Mouse (Mus musculus): Measurements from ENCODE around the gene Rps17. TPM values are rescaled to one million over a fixed set of nuclear protein-coding genes. Genes with fewer than 3 reads are reported as not detected.

Gene Rps17
- 964 and 1,032 TPM in 2 replicates for polyA plus RNA-seq (2014; fragmentation: Nextera tagmentation; extraction: Ambion mirVana)

DNA sequence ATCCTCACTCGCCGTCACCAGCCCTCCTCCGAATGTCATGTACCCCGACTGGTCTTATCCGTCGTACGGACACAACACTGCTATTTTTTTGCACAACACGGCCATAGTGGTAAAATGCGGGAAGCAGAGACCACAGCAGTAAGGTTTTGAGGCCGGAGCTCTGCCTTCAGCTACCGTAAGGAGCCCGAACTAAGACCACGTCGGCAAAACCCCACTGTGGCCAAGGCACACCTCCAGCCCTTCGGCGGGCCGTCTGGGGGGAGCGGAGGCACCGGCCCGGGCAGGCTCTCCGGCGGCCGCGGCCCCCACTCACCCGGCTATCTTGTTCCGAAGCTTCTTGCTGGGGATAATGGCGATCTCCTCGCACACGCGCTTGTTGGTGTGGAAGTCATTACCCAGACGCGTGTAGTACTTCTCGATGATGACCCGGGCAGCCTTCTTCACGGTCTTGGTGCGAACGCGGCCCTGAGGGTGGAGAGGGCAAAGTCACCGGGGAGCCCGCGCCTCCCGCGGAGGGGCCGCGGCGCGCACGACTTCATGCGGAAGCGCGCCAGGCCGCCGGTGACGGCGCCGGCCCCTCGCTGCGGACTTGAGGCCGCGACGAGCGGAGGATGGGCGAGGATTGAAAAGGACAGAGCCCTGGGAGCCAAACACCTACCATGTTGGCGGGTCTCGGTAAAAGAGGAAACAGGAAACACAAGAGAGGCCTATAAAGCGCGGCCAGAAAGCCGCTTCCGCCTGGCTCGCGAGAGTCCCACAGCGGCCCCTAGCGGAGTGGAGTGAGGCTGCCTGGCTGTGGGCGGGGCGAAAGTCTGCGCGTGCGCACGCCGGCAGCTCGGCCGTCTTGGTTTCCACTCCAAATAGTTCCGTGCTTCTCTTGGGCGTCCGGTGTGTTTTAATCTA is at the start of gene Rps17:
Gene Rps17, minus strand, starts transcription at position 711 of the 903 bp plus-strand sequence.
- H3K4me3 ChIP-seq (ENCODE audit: control insufficient read depth in 1 of 2, insufficient read depth in 1 of 2, low read depth in 1 of 2, low read length in 2 of 2): peak within 1 kb of the TSS; percentile 93 to 96
- peak; percentile 84 for ATAC-seq (ENCODE audit: insufficient number of reproducible peaks, insufficient read depth, low FRiP score, low read depth)
- WGBS: under 1% methylated on average over 85 of the region's 85 CpGs

DNA sequence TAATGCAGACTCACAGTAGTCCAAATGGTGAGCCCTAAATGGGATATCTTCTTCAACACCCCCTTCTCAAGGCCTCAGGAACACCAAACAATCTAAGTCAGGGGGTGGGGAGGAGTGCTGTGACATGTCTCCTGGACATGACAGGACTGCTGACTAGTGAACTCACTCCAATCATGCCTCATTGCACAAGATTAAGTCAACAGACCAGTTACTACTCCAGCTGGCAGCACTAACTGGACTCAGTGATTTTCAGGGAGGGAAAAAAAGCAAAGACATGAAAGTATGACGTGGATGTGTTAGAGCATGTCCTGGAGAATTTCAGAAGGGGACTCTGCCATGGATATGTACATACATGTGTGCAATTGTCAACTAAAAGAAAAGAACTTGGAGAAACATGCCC is 34.3 kb upstream of the Rps17 start:
- no peak overlapping the region for H3K4me2 ChIP-seq (ENCODE audit: low read length)
- ATAC-seq (ENCODE audit: insufficient number of reproducible peaks, insufficient read depth, low FRiP score, low read depth): no peak
- no peak overlapping the region for H3K4me3 ChIP-seq (ENCODE audit: control insufficient read depth in 1 of 2, insufficient read depth in 1 of 2, low read depth in 1 of 2, low read length in 2 of 2)
- no peaks in the 10 kb centered on the region for H3K36me3 ChIP-seq (ENCODE audit: control insufficient read depth, insufficient read depth, low read length)
- no peaks in the 10 kb centered on the region for H3K27me3 ChIP-seq (ENCODE audit: control insufficient read depth, insufficient read depth, low read length)
- no peaks in the 10 kb centered on the region for H3K9me3 ChIP-seq (ENCODE audit: control insufficient read depth, low read length)
- 70% methylated on average over 1 of the region's 1 CpGs for WGBS
- no peak overlapping the region for H3K9ac ChIP-seq (ENCODE audit: low read length)
- no peak overlapping the region for H3K27ac ChIP-seq (replicated peaks in 1 of 2; ENCODE audit: control insufficient read depth in 1 of 2, insufficient read depth in 1 of 2, low read depth in 2 of 2, low read length in 2 of 2)
- no peaks in the 10 kb centered on the region for H3K4me1 ChIP-seq (ENCODE audit: control insufficient read depth in 2 of 2, insufficient read depth in 2 of 2, low read length in 2 of 2)

More for the DNA sequence above, at the start of gene Rps17:
- Histone ChIP-seq H3K27ac (replicated peaks in 1 of 2; ENCODE audit: control insufficient read depth in 1 of 2, insufficient read depth in 1 of 2, low read depth in 2 of 2, low read length in 2 of 2) (peak within 1 kb of the TSS; percentile 77 to 84), H3K27me3 (ENCODE audit: control insufficient read depth, insufficient read depth, low read length) (no peaks in the 10 kb centered on the region), H3K9ac (ENCODE audit: low read length) (peak within 1 kb of the TSS; percentile 99), H3K9me3 (ENCODE audit: control insufficient read depth, low read length) (no peaks in the 10 kb centered on the region), H3K4me2 (ENCODE audit: low read length) (peak within 1 kb of the TSS; percentile 94), H3K36me3 (ENCODE audit: control insufficient read depth, insufficient read depth, low read length) (peaks cover 43% of the 10 kb centered on the region), H3K4me1 (ENCODE audit: control insufficient read depth in 2 of 2, insufficient read depth in 2 of 2, low read length in 2 of 2) (peaks cover 14 to 23% of the 10 kb centered on the region in 2 experiments)

DNA sequence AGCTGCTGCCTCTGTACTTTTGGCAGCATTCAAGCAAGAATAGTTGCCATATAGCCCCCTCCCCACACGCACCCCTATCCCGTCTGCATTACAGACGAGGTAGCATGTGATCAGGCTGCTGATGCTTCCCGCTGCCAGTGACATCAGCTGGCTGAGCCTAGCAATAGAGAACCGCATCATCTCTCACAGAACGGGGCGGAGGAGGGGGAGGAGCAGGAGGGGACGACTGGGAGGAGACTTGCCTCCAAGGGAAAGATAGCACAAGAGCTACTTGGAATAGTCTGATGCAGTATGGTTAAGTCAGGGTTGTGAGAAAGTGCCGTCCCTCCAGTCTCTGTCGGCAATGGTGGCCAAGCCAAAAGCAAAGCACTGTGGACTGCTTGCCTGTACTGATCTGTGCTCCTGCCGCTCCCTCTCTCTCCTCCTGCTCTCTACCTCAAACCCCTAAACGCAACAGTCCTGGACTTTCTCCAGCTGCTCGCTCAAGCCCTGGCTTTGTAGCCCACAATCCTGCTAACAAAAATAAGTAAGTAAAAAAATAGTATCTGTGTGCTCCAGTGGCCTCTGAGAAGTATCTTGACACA is 27.4 kb upstream of the Rps17 start:
- no peak overlapping the region for H3K27ac ChIP-seq (replicated peaks in 1 of 2; ENCODE audit: control insufficient read depth in 1 of 2, insufficient read depth in 1 of 2, low read depth in 2 of 2, low read length in 2 of 2)
- WGBS: 6% methylated on average over 13 of the region's 13 CpGs

DNA sequence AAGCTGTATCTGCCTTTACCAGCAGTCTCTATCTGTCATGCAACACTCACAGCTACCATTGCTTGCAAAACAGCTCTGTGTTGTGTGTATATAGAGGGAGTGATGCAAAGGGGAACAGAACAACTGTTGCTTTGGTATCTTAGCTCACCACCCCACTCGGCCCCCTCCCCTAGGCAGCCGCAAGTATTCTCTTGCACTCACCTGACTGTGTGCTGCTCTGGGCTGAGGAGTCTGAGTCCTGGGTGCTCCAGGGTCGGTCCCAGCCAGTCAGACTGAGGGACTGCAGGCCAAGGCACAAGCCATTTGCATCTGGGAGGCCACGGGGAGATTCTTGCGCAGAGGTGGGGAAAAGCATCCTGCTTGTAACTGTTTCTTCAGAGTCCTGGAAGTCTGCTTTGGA is 26.8 kb upstream of the Rps17 start:
- WGBS: 20% methylated on average over 5 of the region's 5 CpGs
- no peak for ATAC-seq (ENCODE audit: insufficient number of reproducible peaks, insufficient read depth, low FRiP score, low read depth)
- Histone ChIP-seq H3K27ac (replicated peaks in 1 of 2; ENCODE audit: control insufficient read depth in 1 of 2, insufficient read depth in 1 of 2, low read depth in 2 of 2, low read length in 2 of 2) (no peak overlapping the region), H3K36me3 (ENCODE audit: control insufficient read depth, insufficient read depth, low read length) (no peaks in the 10 kb centered on the region), H3K9ac (ENCODE audit: low read length) (no peak overlapping the region), H3K4me1 (ENCODE audit: control insufficient read depth in 2 of 2, insufficient read depth in 2 of 2, low read length in 2 of 2) (peaks cover 0 to 5% of the 10 kb centered on the region in 2 experiments; a peak in 2 of 4 replicates), H3K27me3 (ENCODE audit: control insufficient read depth, insufficient read depth, low read length) (peaks cover 19% of the 10 kb centered on the region), H3K4me3 (ENCODE audit: control insufficient read depth in 1 of 2, insufficient read depth in 1 of 2, low read depth in 1 of 2, low read length in 2 of 2) (no peak overlapping the region), H3K4me2 (ENCODE audit: low read length) (no peak overlapping the region; the same call in 1 of the 2 replicates), H3K9me3 (ENCODE audit: control insufficient read depth, low read length) (no peaks in the 10 kb centered on the region)

More for the DNA sequence above, 27.4 kb upstream of the Rps17 start:
- H3K27me3 ChIP-seq (ENCODE audit: control insufficient read depth, insufficient read depth, low read length): peaks cover 19% of the 10 kb centered on the region
- ATAC-seq (ENCODE audit: insufficient number of reproducible peaks, insufficient read depth, low FRiP score, low read depth): no peak
- H3K4me2 ChIP-seq (ENCODE audit: low read length): peak overlapping the region; percentile 60
- H3K36me3 ChIP-seq (ENCODE audit: control insufficient read depth, insufficient read depth, low read length): no peaks in the 10 kb centered on the region
- peak overlapping the region; percentile 45; the same call in 1 of the 2 replicates for H3K9ac ChIP-seq (ENCODE audit: low read length)
- H3K4me3 ChIP-seq (ENCODE audit: control insufficient read depth in 1 of 2, insufficient read depth in 1 of 2, low read depth in 1 of 2, low read length in 2 of 2): peak overlapping the region in 1 of 2 experiments; percentile 13; a peak in 2 of 4 replicates
- no peaks in the 10 kb centered on the region for H3K9me3 ChIP-seq (ENCODE audit: control insufficient read depth, low read length)
- H3K4me1 ChIP-seq (ENCODE audit: control insufficient read depth in 2 of 2, insufficient read depth in 2 of 2, low read length in 2 of 2): peaks cover 0 to 5% of the 10 kb centered on the region in 2 experiments; a peak in 2 of 4 replicates

DNA sequence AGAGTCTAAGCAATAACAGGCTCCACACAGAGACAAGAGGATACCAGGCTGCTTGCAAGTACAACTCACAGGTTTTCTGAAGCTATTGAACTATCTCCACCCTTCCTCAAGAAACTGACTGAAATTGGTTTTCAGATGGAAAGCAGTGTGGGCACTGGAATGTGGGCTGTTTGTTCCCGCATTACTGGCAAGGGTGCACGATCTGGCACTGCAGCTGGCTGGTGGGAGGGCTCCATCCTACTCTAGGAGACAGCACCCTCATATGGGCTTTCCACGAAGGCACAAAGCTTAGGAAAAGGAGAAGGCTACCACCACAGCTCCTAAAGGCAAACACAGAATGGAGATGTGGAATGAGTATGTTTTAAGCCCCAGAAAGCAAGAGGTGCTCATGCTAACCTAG is 24.7 kb upstream of the Rps17 start:
- ATAC-seq (ENCODE audit: insufficient number of reproducible peaks, insufficient read depth, low FRiP score, low read depth): no peak
- H3K4me3 ChIP-seq (ENCODE audit: control insufficient read depth in 1 of 2, insufficient read depth in 1 of 2, low read depth in 1 of 2, low read length in 2 of 2): no peak overlapping the region

DNA sequence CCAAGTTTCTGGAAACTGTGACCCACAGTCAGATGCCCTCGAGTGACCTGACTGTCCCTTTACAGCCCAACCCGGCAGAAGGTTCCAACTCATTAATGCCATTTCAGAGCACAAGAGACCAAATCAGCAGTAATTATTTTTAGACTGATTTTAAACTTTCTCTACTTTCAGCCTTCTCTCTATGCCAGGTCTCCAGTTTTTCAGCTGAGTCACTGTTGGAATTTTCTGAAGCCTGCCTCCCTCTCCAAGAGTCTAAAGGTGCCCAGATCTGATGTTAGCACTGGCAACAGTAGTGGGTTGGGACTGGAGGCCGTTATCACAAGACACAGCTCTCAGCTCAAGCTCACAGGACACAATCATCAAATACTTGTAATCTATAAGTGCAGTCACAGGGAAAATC is 22.9 kb upstream of the Rps17 start:
- Histone ChIP-seq H3K27ac (replicated peaks in 1 of 2; ENCODE audit: control insufficient read depth in 1 of 2, insufficient read depth in 1 of 2, low read depth in 2 of 2, low read length in 2 of 2) (no peak overlapping the region), H3K36me3 (ENCODE audit: control insufficient read depth, insufficient read depth, low read length) (no peaks in the 10 kb centered on the region), H3K4me2 (ENCODE audit: low read length) (no peak overlapping the region), H3K9ac (ENCODE audit: low read length) (no peak overlapping the region), H3K27me3 (ENCODE audit: control insufficient read depth, insufficient read depth, low read length) (peaks cover 14% of the 10 kb centered on the region), H3K4me1 (ENCODE audit: control insufficient read depth in 2 of 2, insufficient read depth in 2 of 2, low read length in 2 of 2) (peaks cover 0 to 5% of the 10 kb centered on the region in 2 experiments; a peak in 2 of 4 replicates), H3K9me3 (ENCODE audit: control insufficient read depth, low read length) (no peaks in the 10 kb centered on the region), H3K4me3 (ENCODE audit: control insufficient read depth in 1 of 2, insufficient read depth in 1 of 2, low read depth in 1 of 2, low read length in 2 of 2) (no peak overlapping the region)
- no peak for ATAC-seq (ENCODE audit: insufficient number of reproducible peaks, insufficient read depth, low FRiP score, low read depth)
- 67% methylated on average over 3 of the region's 3 CpGs for WGBS

More for the DNA sequence above, 24.7 kb upstream of the Rps17 start:
- Histone ChIP-seq H3K36me3 (ENCODE audit: control insufficient read depth, insufficient read depth, low read length) (no peaks in the 10 kb centered on the region), H3K4me2 (ENCODE audit: low read length) (no peak overlapping the region), H3K9me3 (ENCODE audit: control insufficient read depth, low read length) (no peaks in the 10 kb centered on the region), H3K27ac (replicated peaks in 1 of 2; ENCODE audit: control insufficient read depth in 1 of 2, insufficient read depth in 1 of 2, low read depth in 2 of 2, low read length in 2 of 2) (no peak overlapping the region), H3K4me1 (ENCODE audit: control insufficient read depth in 2 of 2, insufficient read depth in 2 of 2, low read length in 2 of 2) (peaks cover 0 to 5% of the 10 kb centered on the region in 2 experiments; a peak in 2 of 4 replicates), H3K27me3 (ENCODE audit: control insufficient read depth, insufficient read depth, low read length) (peaks cover 19% of the 10 kb centered on the region), H3K9ac (ENCODE audit: low read length) (no peak overlapping the region)
- 55% methylated on average over 3 of the region's 3 CpGs for WGBS

DNA sequence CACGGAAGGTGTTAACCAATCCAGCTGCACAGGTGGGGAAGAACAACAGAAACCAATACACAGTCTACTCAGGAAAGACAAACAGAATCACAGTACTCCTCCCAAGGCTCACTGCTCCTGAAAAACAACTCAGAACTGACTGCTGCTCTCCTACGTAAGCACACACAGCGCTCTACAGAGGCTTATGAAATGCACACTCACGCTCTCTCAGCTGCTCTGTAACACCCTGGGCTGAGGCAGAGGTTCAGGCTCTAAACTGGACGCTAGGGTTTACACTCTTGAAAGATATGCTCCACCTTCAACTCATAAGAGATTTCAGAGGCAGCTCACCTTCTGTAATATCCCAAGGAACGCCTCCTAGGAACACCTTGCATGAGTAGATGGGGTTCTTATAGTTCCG is 11.9 kb upstream of the Rps17 start:
- Histone ChIP-seq H3K9me3 (ENCODE audit: control insufficient read depth, low read length) (no peaks in the 10 kb centered on the region), H3K4me1 (ENCODE audit: control insufficient read depth in 2 of 2, insufficient read depth in 2 of 2, low read length in 2 of 2) (no peaks in the 10 kb centered on the region), H3K4me2 (ENCODE audit: low read length) (no peak overlapping the region), H3K27ac (replicated peaks in 1 of 2; ENCODE audit: control insufficient read depth in 1 of 2, insufficient read depth in 1 of 2, low read depth in 2 of 2, low read length in 2 of 2) (no peak overlapping the region), H3K4me3 (ENCODE audit: control insufficient read depth in 1 of 2, insufficient read depth in 1 of 2, low read depth in 1 of 2, low read length in 2 of 2) (no peak overlapping the region), H3K36me3 (ENCODE audit: control insufficient read depth, insufficient read depth, low read length) (no peaks in the 10 kb centered on the region), H3K9ac (ENCODE audit: low read length) (no peak overlapping the region), H3K27me3 (ENCODE audit: control insufficient read depth, insufficient read depth, low read length) (no peaks in the 10 kb centered on the region)
- 69% methylated on average over 7 of the region's 7 CpGs for WGBS
- ATAC-seq (ENCODE audit: insufficient number of reproducible peaks, insufficient read depth, low FRiP score, low read depth): no peak

All from heart, embryonic 14.5 days (tissue).